Mouse (Mus musculus): ENCODE results near the gene Ptger1.
A peak's percentile ranks its signal among the peaks of the same experiment; 100 is the strongest.

- TF ChIP-seq CTCF (IDR thresholded peaks at IDR 0.05; ENCODE audit: low read depth) (peak; percentile 99), EP300 (IDR thresholded peaks at IDR 0.05; ENCODE audit: low read depth) (peak; percentile 73)
Measured at GRCm38 (mm10) chr8:83622389-83622989, 44.0 kb upstream of the Ptger1 start.
